Mouse (Mus musculus) MEL (cell line): ENCODE results near the gene Tmem202. TPM values are rescaled to one million over a fixed set of nuclear protein-coding genes. Genes with fewer than 3 reads are reported as not detected.
A peak's percentile ranks its signal among the peaks of the same experiment; 100 is the strongest.

Experiments used
- DNase-seq: peaks from one replicate; pipeline ENCODE4 v3.0.0; 2011; ENCODE audit warnings: low read depth, low spot score
- H3K27ac ChIP-seq: 2 replicates; pipeline ENCODE4 v1.5.1; 2012; ENCODE audit warnings: low read depth, mild to moderate bottlenecking, control low read depth, low read length, moderate library complexity; ENCODE audit not compliant: control insufficient read depth
- H3K27me3 ChIP-seq, 2 experiments: fragments of 150-350 bp in 1 of 2; sonication (generic) in 1 of 2; 2 replicates each; pipeline ENCODE4 v1.6.1; 2012; ENCODE audit warnings: low read length in 2 of 2, mild to moderate bottlenecking in 2 of 2, improper control_type of control experiment in 1 of 2, moderate library complexity in 1 of 2; ENCODE audit not compliant: insufficient read depth in 2 of 2, control insufficient read depth in 1 of 2
- H3K36me3 ChIP-seq, 2 experiments: 2 replicates each; pipeline ENCODE4 v1.6.1; 2012 to 2014; ENCODE audit warnings: low read length in 2 of 2, improper control_type of control experiment in 1 of 2, inconsistent platforms in 1 of 2, mild to moderate bottlenecking in 1 of 2; ENCODE audit not compliant: insufficient read depth in 2 of 2, control insufficient read depth in 1 of 2
- H3K4me1 ChIP-seq, 2 experiments: fragments of 150-350 bp in 1 of 2; sonication (generic) in 1 of 2; 2 replicates each; pipeline ENCODE4 v1.6.1; 2012; ENCODE audit warnings: low read length in 2 of 2, improper control_type of control experiment in 1 of 2, mild to moderate bottlenecking in 1 of 2; ENCODE audit not compliant: insufficient read depth in 2 of 2, control insufficient read depth in 1 of 2
- H3K4me3 ChIP-seq, 2 experiments: fragments of 150-350 bp in 1 of 2; sonication (generic) in 1 of 2; 2 replicates each; pipeline ENCODE4 v1.5.1; 2012; ENCODE audit warnings: low read depth in 2 of 2, low read length in 2 of 2, mild to moderate bottlenecking in 2 of 2, moderate library complexity in 2 of 2, control low read depth in 1 of 2, improper control_type of control experiment in 1 of 2; ENCODE audit not compliant: control insufficient read depth in 1 of 2, insufficient read depth in 1 of 2
- H3K79me2 ChIP-seq: 2 replicates; pipeline ENCODE4 v1.6.1; 2012; ENCODE audit warnings: mild to moderate bottlenecking, low read length, moderate library complexity; ENCODE audit not compliant: control insufficient read depth, poor library complexity, insufficient read depth
- H3K9ac ChIP-seq: 2 replicates; pipeline ENCODE4 v1.6.1; 2012; ENCODE audit warnings: low read depth, mild to moderate bottlenecking, control low read depth, low read length, moderate library complexity; ENCODE audit not compliant: control insufficient read depth, poor library complexity, severe bottlenecking
- H3K9me3 ChIP-seq: fragments of 150-350 bp; sonication (generic); replicated peaks from 2 replicates; pipeline ENCODE4 v1.6.1; 2012; ENCODE audit warnings: mild to moderate bottlenecking, low read length, improper control_type of control experiment, moderate library complexity; ENCODE audit not compliant: insufficient read depth
- ELF1 ChIP-seq: IDR thresholded peaks from 2 replicates; pipeline ENCODE4 v1.6.1; 2014; ENCODE audit warnings: low read depth, mild to moderate bottlenecking, inconsistent platforms, low read length, improper control_type of control experiment, moderate library complexity
- EP300 ChIP-seq, 2 experiments: IDR thresholded peaks; 2 replicates each; pipeline ENCODE4 v1.6.1; 2011; ENCODE audit warnings: improper control_type of control experiment in 2 of 2, low read length in 2 of 2, low read depth in 1 of 2, mild to moderate bottlenecking in 1 of 2
- ETS1 ChIP-seq: IDR thresholded peaks from 2 replicates; pipeline ENCODE4 v1.6.1; 2012; ENCODE audit warnings: low read depth, mild to moderate bottlenecking, inconsistent platforms, low read length, improper control_type of control experiment, moderate library complexity
- GABPA ChIP-seq: IDR thresholded peaks from 2 replicates; pipeline ENCODE4 v1.6.1; 2012; ENCODE audit warnings: low read depth, mild to moderate bottlenecking, inconsistent platforms, low read length, improper control_type of control experiment, moderate library complexity
- GATA1 ChIP-seq: IDR thresholded peaks from 2 replicates; pipeline ENCODE4 v1.6.1; 2011; ENCODE audit warnings: low read depth, low read length, improper control_type of control experiment
- MAZ ChIP-seq: IDR thresholded peaks from 2 replicates; pipeline ENCODE4 v1.6.1; 2012; ENCODE audit warnings: low read depth, mild to moderate bottlenecking, inconsistent platforms, low read length, improper control_type of control experiment
- NRF1 ChIP-seq: IDR thresholded peaks from 2 replicates; pipeline ENCODE4 v1.6.1; 2014; ENCODE audit warnings: low read depth, mild to moderate bottlenecking, inconsistent platforms, low read length, improper control_type of control experiment, moderate library complexity; ENCODE audit not compliant: poor library complexity, insufficient read depth, severe bottlenecking
- POLR2A ChIP-seq, 2 experiments: IDR thresholded peaks; 2 replicates each; pipeline ENCODE4 v1.6.1; 2011 to 2012; ENCODE audit warnings: low read length in 2 of 2, mild to moderate bottlenecking in 2 of 2, control low read depth in 1 of 2, improper control_type of control experiment in 1 of 2, low read depth in 1 of 2, moderate library complexity in 1 of 2; ENCODE audit not compliant: control insufficient read depth in 1 of 2, insufficient read depth in 1 of 2, poor library complexity in 1 of 2
- POLR2AphosphoS2 ChIP-seq: IDR thresholded peaks from 2 replicates; pipeline ENCODE4 v1.6.1; 2011; ENCODE audit warnings: low read length, improper control_type of control experiment
- RCOR1 ChIP-seq: IDR thresholded peaks from 2 replicates; pipeline ENCODE4 v1.6.1; 2012; ENCODE audit warnings: low read depth, mild to moderate bottlenecking, inconsistent platforms, low read length, improper control_type of control experiment
- SIN3A ChIP-seq: IDR thresholded peaks from 2 replicates; pipeline ENCODE4 v1.6.1; 2012; ENCODE audit warnings: low read length, improper control_type of control experiment, inconsistent platforms
- TCF12 ChIP-seq: IDR thresholded peaks from 2 replicates; pipeline ENCODE4 v1.6.1; 2014; ENCODE audit warnings: low read depth, mild to moderate bottlenecking, inconsistent platforms, low read length, improper control_type of control experiment, moderate library complexity
- UBTF ChIP-seq: IDR thresholded peaks from 2 replicates; pipeline ENCODE4 v1.6.1; 2012; ENCODE audit warnings: low read depth, mild to moderate bottlenecking, inconsistent platforms, low read length, improper control_type of control experiment, moderate library complexity, borderline replicate concordance; ENCODE audit not compliant: insufficient read depth
- USF1 ChIP-seq: IDR thresholded peaks from 2 replicates; pipeline ENCODE4 v1.6.1; 2014; ENCODE audit warnings: low read depth, mild to moderate bottlenecking, inconsistent platforms, low read length, improper control_type of control experiment, moderate library complexity
- USF2 ChIP-seq, 2 experiments: IDR thresholded peaks; 2 replicates each; pipeline ENCODE4 v1.6.1; 2011 to 2012; ENCODE audit warnings: improper control_type of control experiment in 2 of 2, low read length in 2 of 2, borderline replicate concordance in 1 of 2, inconsistent platforms in 1 of 2, low read depth in 1 of 2, mild to moderate bottlenecking in 1 of 2; ENCODE audit not compliant: insufficient read depth in 1 of 2
- ZC3H11A ChIP-seq: IDR thresholded peaks from 2 replicates; pipeline ENCODE4 v1.6.1; 2012; ENCODE audit warnings: low read depth, mild to moderate bottlenecking, inconsistent platforms, low read length, improper control_type of control experiment
- polyA plus RNA-seq, 2 experiments: library from polyadenylated mRNA; stranded (reverse) in 1 of 2; unstranded in 1 of 2; fragments of >175 nt in 1 of 2; fragments of >200 nt in 1 of 2; gene quantifications; 2 replicates each; pipeline versions ENCODE4 v1.2.1 to v1.2.4; 2012; ENCODE audit warnings: low replicate concordance in 2 of 2, low read depth in 1 of 2; ENCODE audit not compliant: insufficient read length in 2 of 2, insufficient read depth in 1 of 2, missing spikeins in 1 of 2
- total RNA-seq: library from RNA; depleted of rRNA; stranded (reverse); fragments of 300-350 nt; gene quantifications from 2 replicates; pipeline ENCODE4 v1.2.3, GENCODE M21; 2012; rRNA removed

The Tmem202 gene
- total and polyA plus RNA-seq, 3 experiments: 0.50 TPM; not detected in 2

DNA sequence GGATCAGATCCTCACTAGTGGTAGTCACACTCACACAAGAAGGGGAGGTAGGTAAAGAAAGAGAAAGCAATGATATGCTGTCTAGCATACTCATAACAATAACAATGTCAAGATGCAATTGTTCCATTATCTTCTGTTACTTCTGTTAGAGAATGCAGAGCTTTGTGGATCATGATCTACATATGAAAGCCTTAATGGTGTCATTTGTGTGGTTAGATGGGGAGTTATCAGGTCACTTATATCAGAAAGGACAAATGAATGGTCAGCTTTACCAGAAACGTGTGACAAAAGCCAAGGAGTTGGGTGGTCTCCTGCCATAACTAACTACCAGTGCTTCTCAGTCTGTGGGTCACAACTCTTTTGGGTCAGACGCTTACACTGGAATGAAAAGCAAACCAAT lies 66.5 kb downstream of the Tmem202 start:
- TF ChIP-seq ZC3H11A: no peak
- TF ChIP-seq POLR2AphosphoS2: no peak
- TF ChIP-seq GABPA: no peak
- TF ChIP-seq SIN3A: no peak
- no peak for TF ChIP-seq GATA1
- no peak for TF ChIP-seq POLR2A (IDR thresholded peaks at IDR 0.05; ENCODE audit: control insufficient read depth in 1 of 2, insufficient read depth in 1 of 2, low read depth in 1 of 2, low read length in 2 of 2, poor library complexity in 1 of 2)
- TF ChIP-seq ELF1: no peak
- no peak for TF ChIP-seq MAZ
- TF ChIP-seq NRF1: no peak
- Histone ChIP-seq H3K9me3 (no peaks in the 10 kb centered on the region), H3K79me2 (peaks cover 62% of the 10 kb centered on the region), H3K27me3 (no peaks in the 10 kb centered on the region), H3K27ac (no peak overlapping the region), H3K36me3 (peaks cover 12 to 69% of the 10 kb centered on the region in 2 experiments), H3K4me3 (no peak overlapping the region), H3K4me1 (peaks cover 11 to 53% of the 10 kb centered on the region in 2 experiments), H3K9ac (no peak overlapping the region)
- DNase-seq: no peak

DNA sequence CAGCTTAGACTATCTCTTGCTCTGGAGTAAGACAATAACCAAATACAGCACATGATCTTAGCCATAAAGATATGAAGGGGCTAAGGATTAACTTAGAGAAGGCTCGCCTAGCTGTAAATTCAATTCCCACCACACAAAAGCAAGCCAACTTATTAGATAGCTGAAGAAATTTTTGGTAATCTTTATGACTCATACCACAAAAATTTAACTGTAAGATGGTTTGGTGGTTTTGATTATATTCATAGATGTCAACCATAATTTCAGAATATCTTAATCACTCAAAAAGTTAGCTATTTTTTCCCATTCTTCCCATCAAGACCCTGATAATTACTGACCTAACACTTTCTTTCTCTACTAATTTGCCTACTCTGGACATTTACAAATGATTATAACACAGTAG lies 70.2 kb downstream of the Tmem202 start:
- Histone ChIP-seq H3K9me3 (no peaks in the 10 kb centered on the region), H3K27me3 (no peaks in the 10 kb centered on the region)

More for the DNA sequence above, 70.2 kb downstream of the Tmem202 start:
- no peak overlapping the region for H3K4me3 ChIP-seq
- no peak overlapping the region for H3K9ac ChIP-seq
- H3K4me1 ChIP-seq: peaks cover 12 to 46% of the 10 kb centered on the region in 2 experiments
- peak; percentile 46 for DNase-seq
- peak; percentile 48; the same call in 1 of the 2 replicates for TF ChIP-seq USF1
- peak; percentile 44; the same call in 1 of the 2 replicates for TF ChIP-seq ETS1
- peak; percentile 44; the same call in 1 of the 2 replicates for TF ChIP-seq RCOR1
- peak; percentile 49 to 67 for TF ChIP-seq EP300 (IDR thresholded peaks at IDR 0.05; ENCODE audit: low read depth in 1 of 2, low read length in 2 of 2)
- TF ChIP-seq USF2 (IDR thresholded peaks at IDR 0.05; ENCODE audit: borderline replicate concordance in 1 of 2, insufficient read depth in 1 of 2, low read depth in 1 of 2, low read length in 2 of 2): no peak
- no peak for TF ChIP-seq UBTF
- peak; percentile 38; the same call in 1 of the 2 replicates for TF ChIP-seq SIN3A
- TF ChIP-seq TCF12: 0 out of 2 replicates have a peak, but pooled peaks have one; percentile 28
- no peak overlapping the region; the same call in 1 of the 2 replicates for H3K27ac ChIP-seq
- H3K36me3 ChIP-seq: peaks cover 7 to 56% of the 10 kb centered on the region in 2 experiments
- peaks cover 52% of the 10 kb centered on the region for H3K79me2 ChIP-seq

Other genes starting within 250 kb of the Tmem202 start
- gene Adpgk, start 248.3 kb downstream of the Tmem202 start, total RNA-seq: 19.4 and 26.2 TPM in 2 replicates
- gene Adpgk, start 248.3 kb downstream of the Tmem202 start, polyA plus RNA-seq: 10 to 100 TPM in 1 of 2 experiments, not detected in 1; 29.8 TPM
- 4.0 and 5.1 TPM in 2 replicates for gene Bbs4, start 186.3 kb downstream of the Tmem202 start, total RNA-seq
- 1 to 10 TPM in 1 of 2 experiments, not detected in 1; 5.6 TPM for gene Bbs4, start 186.3 kb downstream of the Tmem202 start, polyA plus RNA-seq
- gene Arih1, start 53.2 kb downstream of the Tmem202 start, total RNA-seq: 46.5 and 47.6 TPM in 2 replicates
- 10 to 100 TPM; 48.4 to 60.4 TPM for gene Arih1, start 53.2 kb downstream of the Tmem202 start, polyA plus RNA-seq
- gene Hexa, start 307 bp downstream of the Tmem202 start, total RNA-seq: 38.0 and 44.3 TPM in 2 replicates
- 10 to 100 TPM in 1 of 2 experiments, not detected in 1; 54.0 TPM for gene Hexa, start 307 bp downstream of the Tmem202 start, polyA plus RNA-seq
- not detected in 2 replicates for gene Celf6, start 38.1 kb upstream of the Tmem202 start, total RNA-seq
- under 1 TPM in 1 of 2 experiments, not detected in 1; 0.13 TPM for gene Celf6, start 38.1 kb upstream of the Tmem202 start, polyA plus RNA-seq
- 5.9 and 6.4 TPM in 2 replicates for gene Parp6, start 77.4 kb upstream of the Tmem202 start, total RNA-seq
- gene Parp6, start 77.4 kb upstream of the Tmem202 start, polyA plus RNA-seq: 10 to 100 TPM in 1 of 2 experiments, not detected in 1; 13.8 TPM
- gene Pkm, start 116.5 kb upstream of the Tmem202 start, total RNA-seq: 710 and 1,836 TPM in 2 replicates
- gene Pkm, start 116.5 kb upstream of the Tmem202 start, polyA plus RNA-seq: 1,000 to 10,000 TPM in 1 of 2 experiments, 10 to 100 TPM in 1; 71.6 to 2,746 TPM
- not detected in 2 replicates for gene Gramd2, start 140.3 kb upstream of the Tmem202 start, total RNA-seq
- gene Gramd2, start 140.3 kb upstream of the Tmem202 start, polyA plus RNA-seq: under 1 TPM in 1 of 2 experiments, not detected in 1; 0.04 TPM
- gene Senp8, start 210.9 kb upstream of the Tmem202 start, total RNA-seq: 2.7 TPM in 2 replicates
- 1 to 10 TPM in 1 of 2 experiments, not detected in 1; 5.5 TPM for gene Senp8, start 210.9 kb upstream of the Tmem202 start, polyA plus RNA-seq
- gene Myo9a, start 211.0 kb upstream of the Tmem202 start, total RNA-seq: 3.3 and 3.8 TPM in 2 replicates
- gene Myo9a, start 211.0 kb upstream of the Tmem202 start, polyA plus RNA-seq: 100 to 1,000 TPM in 1 of 2 experiments, 1 to 10 TPM in 1; 4.5 to 131 TPM